Mouse (Mus musculus) myocyte (in vitro differentiated cells): ENCODE results near the gene Guk1.

Source experiments
- CEBPB ChIP-seq: IDR thresholded peaks from 2 replicates; pipeline ENCODE4 v1.6.1; 2011; ENCODE audit warnings: mild to moderate bottlenecking, moderate library complexity; ENCODE audit not compliant: poor library complexity, insufficient read depth, severe bottlenecking
- E2F4 ChIP-seq: IDR thresholded peaks from one replicate; pipeline ENCODE4 v1.6.1; 2011; ENCODE audit warnings: mild to moderate bottlenecking, control low read depth, moderate library complexity; ENCODE audit not compliant: insufficient read depth
- MAX ChIP-seq: IDR thresholded peaks from one replicate; pipeline ENCODE4 v1.6.1; 2011; ENCODE audit warnings: low read depth, mild to moderate bottlenecking, control low read depth
- MYOG ChIP-seq, 3 experiments: IDR thresholded peaks; one replicate each; pipeline ENCODE4 v1.6.1; 2011; ENCODE audit warnings: control low read depth in 2 of 3, low read depth in 2 of 3, mild to moderate bottlenecking in 2 of 3; ENCODE audit not compliant: insufficient read length in 2 of 3, control insufficient read depth in 1 of 3, insufficient read depth in 1 of 3
- POLR2A ChIP-seq: IDR thresholded peaks from one replicate; pipeline ENCODE4 v1.6.1; 2011; ENCODE audit warnings: low read depth, mild to moderate bottlenecking, control low read depth, moderate library complexity; ENCODE audit not compliant: insufficient read length
- POLR2AphosphoS2 ChIP-seq: IDR thresholded peaks from one replicate; pipeline ENCODE4 v1.6.1; 2011; ENCODE audit warnings: low read depth, control low read depth; ENCODE audit not compliant: insufficient read length
- SRF ChIP-seq: IDR thresholded peaks from one replicate; pipeline ENCODE4 v1.6.1; 2011; ENCODE audit warnings: low read depth; ENCODE audit not compliant: control insufficient read depth, insufficient read length
- TCF12 ChIP-seq: IDR thresholded peaks from one replicate; pipeline ENCODE4 v1.6.1; 2011; ENCODE audit warnings: mild to moderate bottlenecking, control low read depth; ENCODE audit not compliant: poor library complexity, insufficient read depth, severe bottlenecking
- USF1 ChIP-seq: IDR thresholded peaks from one replicate; pipeline ENCODE4 v1.6.1; 2011; ENCODE audit warnings: low read depth, mild to moderate bottlenecking, control low read depth, moderate library complexity

- TF ChIP-seq TCF12 (no peak), USF1 (no peak), POLR2AphosphoS2 (no peak), E2F4 (no peak), POLR2A (no peak), MAX (no peak), CEBPB (no peak), MYOG (IDR thresholded peaks at IDR 0.05; ENCODE audit: control insufficient read depth in 1 of 3, insufficient read depth in 1 of 3, insufficient read length in 2 of 3, low read depth in 2 of 3) (no peak), SRF (no peak)
Measured at GRCm38 (mm10) chr11:59232797-59233196, 40.8 kb upstream of the Guk1 start.
